Mouse (Mus musculus) CH12.LX (cell line): ENCODE results near the gene Nsg2. TPM values are rescaled to one million over a fixed set of nuclear protein-coding genes. Genes with fewer than 3 reads are reported as not detected.

Source experiments
- DNase-seq: peaks from one replicate; pipeline ENCODE4 v3.0.0-alpha.2; 2013; ENCODE audit errors: extremely low read depth
- H3K27ac ChIP-seq: 2 replicates; pipeline ENCODE4 v1.5.1; 2012; ENCODE audit warnings: low read depth, mild to moderate bottlenecking, control low read depth, moderate library complexity; ENCODE audit not compliant: insufficient read depth
- H3K27me3 ChIP-seq: replicated peaks from 2 replicates; pipeline ENCODE3; 2012; ENCODE audit warnings: inconsistent platforms
- H3K36me3 ChIP-seq, 2 experiments: replicated peaks in 1 of 2; 2 replicates each; pipeline versions ENCODE3 to v1.6.1; 2012; ENCODE audit warnings: inconsistent platforms in 1 of 2, low read length in 1 of 2, mild to moderate bottlenecking in 1 of 2, mixed read lengths in 1 of 2, moderate library complexity in 1 of 2; ENCODE audit not compliant: control insufficient read depth in 1 of 2, insufficient read depth in 1 of 2
- H3K4me1 ChIP-seq, 2 experiments: 2 replicates each; pipeline ENCODE4 v1.6.1; 2012; ENCODE audit warnings: inconsistent platforms in 1 of 2, moderate library complexity in 1 of 2; ENCODE audit not compliant: insufficient read depth in 2 of 2, control insufficient read depth in 1 of 2
- H3K4me2 ChIP-seq: 2 replicates; pipeline ENCODE4 v1.6.1; 2012; ENCODE audit warnings: low read depth, mild to moderate bottlenecking, control low read depth; ENCODE audit not compliant: poor library complexity, insufficient read depth, severe bottlenecking
- H3K4me3 ChIP-seq, 3 experiments: fragments of 150-350 bp in 1 of 3; sonication (generic) in 1 of 3; replicated peaks in 1 of 3; 2 replicates each; pipeline versions ENCODE3 to v1.5.1; 2011 to 2012; ENCODE audit warnings: low read depth in 2 of 3, low read length in 2 of 3, mild to moderate bottlenecking in 2 of 3, moderate library complexity in 2 of 3, control low read depth in 1 of 3, improper control_type of control experiment in 1 of 3, inconsistent platforms in 1 of 3, mixed read lengths in 1 of 3; ENCODE audit not compliant: poor library complexity in 1 of 3
- H3K79me2 ChIP-seq: replicated peaks from 2 replicates; pipeline ENCODE4 v1.6.1; 2012; ENCODE audit warnings: mild to moderate bottlenecking, moderate library complexity; ENCODE audit not compliant: control insufficient read depth, poor library complexity, insufficient read depth, severe bottlenecking; ENCODE audit errors: extremely low read depth
- H3K9ac ChIP-seq: 2 replicates; pipeline ENCODE4 v1.6.1; 2012; ENCODE audit warnings: low read depth, mild to moderate bottlenecking, control low read depth, moderate library complexity; ENCODE audit not compliant: insufficient read depth
- H3K9me3 ChIP-seq: replicated peaks from 2 replicates; pipeline ENCODE3; 2012; ENCODE audit warnings: low read length, inconsistent platforms, mixed read lengths
- CHD2 ChIP-seq: IDR thresholded peaks from 2 replicates; pipeline ENCODE4 v1.6.1; 2011; ENCODE audit warnings: low read length, improper control_type of control experiment
- E2F4 ChIP-seq: IDR thresholded peaks from 2 replicates; pipeline ENCODE4 v1.6.1; 2011; ENCODE audit warnings: low read depth, low read length, improper control_type of control experiment; ENCODE audit not compliant: insufficient replicate concordance
- ELF1 ChIP-seq: IDR thresholded peaks from 2 replicates; pipeline ENCODE4 v1.6.1; 2014; ENCODE audit warnings: low read depth, mild to moderate bottlenecking, inconsistent platforms, low read length, improper control_type of control experiment
- GABPA ChIP-seq: IDR thresholded peaks from 2 replicates; pipeline ENCODE4 v1.6.1; 2012; ENCODE audit warnings: low read depth, low read length, improper control_type of control experiment, inconsistent platforms; ENCODE audit not compliant: insufficient replicate concordance
- JUN ChIP-seq: IDR thresholded peaks from 2 replicates; pipeline ENCODE4 v1.6.1; 2011; ENCODE audit warnings: low read depth, mild to moderate bottlenecking, low read length, improper control_type of control experiment, moderate library complexity; ENCODE audit not compliant: insufficient read depth
- JUND ChIP-seq: conservative IDR thresholded peaks from 2 replicates; pipeline ENCODE4 v1.6.1; 2011; ENCODE audit warnings: low read depth, low read length, improper control_type of control experiment
- MAZ ChIP-seq: IDR thresholded peaks from 2 replicates; pipeline ENCODE4 v1.6.1; 2012; ENCODE audit warnings: low read depth, mild to moderate bottlenecking, inconsistent platforms, low read length, improper control_type of control experiment, moderate library complexity
- MEF2A ChIP-seq: IDR thresholded peaks from 2 replicates; pipeline ENCODE4 v1.6.1; 2014; ENCODE audit warnings: low read depth, mild to moderate bottlenecking, inconsistent platforms, low read length, improper control_type of control experiment, borderline replicate concordance
- MXI1 ChIP-seq: IDR thresholded peaks from 2 replicates; pipeline ENCODE4 v1.6.1; 2011; ENCODE audit warnings: mild to moderate bottlenecking, low read depth, low read length, improper control_type of control experiment
- MYC ChIP-seq: IDR thresholded peaks from 2 replicates; pipeline ENCODE4 v1.6.1; 2011; ENCODE audit warnings: low read depth, mild to moderate bottlenecking, improper control_type of control experiment, low read length
- NRF1 ChIP-seq: IDR thresholded peaks from 2 replicates; pipeline ENCODE4 v1.6.1; 2014; ENCODE audit warnings: low read depth, mild to moderate bottlenecking, inconsistent platforms, low read length, improper control_type of control experiment, moderate library complexity
- RAD21 ChIP-seq: IDR thresholded peaks from 2 replicates; pipeline ENCODE4 v1.6.1; 2011; ENCODE audit warnings: low read depth, mild to moderate bottlenecking, low read length, improper control_type of control experiment, moderate library complexity
- RCOR1 ChIP-seq: conservative IDR thresholded peaks from 2 replicates; pipeline ENCODE4 v1.6.1; 2012; ENCODE audit warnings: low read depth, mild to moderate bottlenecking, inconsistent platforms, low read length, improper control_type of control experiment
- SIN3A ChIP-seq: IDR thresholded peaks from 2 replicates; pipeline ENCODE4 v1.6.1; 2012; ENCODE audit warnings: low read length, improper control_type of control experiment, inconsistent platforms
- SMC3 ChIP-seq: IDR thresholded peaks from 2 replicates; pipeline ENCODE4 v1.6.1; 2011; ENCODE audit warnings: low read depth, low read length, improper control_type of control experiment
- TCF12 ChIP-seq: IDR thresholded peaks from 2 replicates; pipeline ENCODE4 v1.6.1; 2014; ENCODE audit warnings: low read depth, mild to moderate bottlenecking, inconsistent platforms, low read length, improper control_type of control experiment
- USF1 ChIP-seq: IDR thresholded peaks from 2 replicates; pipeline ENCODE4 v1.6.1; 2014; ENCODE audit warnings: low read depth, mild to moderate bottlenecking, inconsistent platforms, low read length, improper control_type of control experiment
- ZKSCAN1 ChIP-seq: IDR thresholded peaks from 2 replicates; pipeline ENCODE4 v1.6.1; 2012; ENCODE audit warnings: low read depth, inconsistent platforms, low read length, improper control_type of control experiment, borderline replicate concordance
- ZMIZ1 ChIP-seq: IDR thresholded peaks from 2 replicates; pipeline ENCODE4 v1.6.1; 2012; ENCODE audit warnings: low read depth, mild to moderate bottlenecking, inconsistent platforms, low read length, improper control_type of control experiment
- dilution Hi-C: fragments of 300-500 bp; cut with MboI; formaldehyde crosslinking; loops from 2 replicates; pipeline ENCODE4 v1.14.3; 2020; ENCODE audit warnings: low sequenced_read_pairs; ENCODE audit not compliant: extremely low pct_unique_long_range_greater_than_20kb, extremely low pct_ligation_motif_present
- in situ Hi-C: fragments of 300-500 bp; cut with MboI; formaldehyde crosslinking; loops from 3 replicates; pipeline ENCODE4 v1.14.3; 2019; ENCODE audit warnings: low sequenced_read_pairs, low pct_ligation_motif_present, low pct_unique_long_range_greater_than_20kb, mixed read lengths
- polyA plus RNA-seq: library from polyadenylated mRNA; unstranded; fragments of >175 nt; gene quantifications from 2 replicates; pipeline ENCODE4 v1.2.1, GENCODE M21; 2012; ENCODE audit warnings: low read depth; ENCODE audit not compliant: insufficient read length
- total RNA-seq, 2 experiments: library from RNA; depleted of rRNA; stranded (reverse); fragments of 300-350 nt in 1 of 2; fragments of >200 nt in 1 of 2; gene quantifications; 2 replicates each; pipeline ENCODE4 v1.2.3; 2012 to 2014

The Nsg2 gene
- total and polyA plus RNA-seq, 3 experiments = 2.8 to 7.5 (median 7.4) TPM

- H3K4me3 ChIP-seq = no peak overlapping the region
- dilution Hi-C loops (no loop called here), in situ Hi-C loops (loop anchor here (10.0 kb wide), 1 partner anchor 64 kb away; the partner anchor contains the start of gene Nsg2)
- H3K27ac ChIP-seq = no peak overlapping the region
- peaks cover 3% of the 10 kb centered on the region for H3K27me3 ChIP-seq
- no peak for DNase-seq
- no peak overlapping the region for H3K9ac ChIP-seq
- TF ChIP-seq SIN3A (no peak), MEF2A (no peak), MYC (no peak), RAD21 (no peak)
- no peaks in the 10 kb centered on the region for H3K9me3 ChIP-seq
- H3K79me2 ChIP-seq = no peaks in the 10 kb centered on the region
- no peaks in the 10 kb centered on the region for H3K36me3 ChIP-seq
- H3K4me1 ChIP-seq = no peaks in the 10 kb centered on the region
- H3K4me2 ChIP-seq = no peak overlapping the region
Measured at GRCm38 (mm10) chr11:32068736-32069490, 68.7 kb downstream of the Nsg2 start.

GRCm38 (mm10) chr11:32075163-32075562 is 74.9 kb downstream of the Nsg2 start:
- Histone ChIP-seq H3K36me3 (no peaks in the 10 kb centered on the region), H3K27ac (no peak overlapping the region), H3K27me3 (peaks cover 3% of the 10 kb centered on the region), H3K4me3 (no peak overlapping the region), H3K4me1 (no peaks in the 10 kb centered on the region), H3K9me3 (no peaks in the 10 kb centered on the region), H3K4me2 (no peak overlapping the region), H3K79me2 (no peaks in the 10 kb centered on the region), H3K9ac (no peak overlapping the region)
- DNase-seq = no peak
- in situ Hi-C loops (no loop called here), dilution Hi-C loops (no loop called here)
- TF ChIP-seq USF1 (no peak), MYC (no peak), MXI1 (no peak), GABPA (no peak), JUN (no peak), MAZ (no peak), TCF12 (no peak), RCOR1 (no peak), CHD2 (no peak), E2F4 (no peak), ZKSCAN1 (no peak), SMC3 (no peak), ZMIZ1 (no peak), JUND (no peak), MEF2A (no peak), ELF1 (no peak), NRF1 (no peak)
